Mouse (Mus musculus): ENCODE measurements around the gene Bcl2l10. TPM values are rescaled to one million over a fixed set of nuclear protein-coding genes. Genes with fewer than 3 reads are reported as not detected.

The Bcl2l10 gene
- not detected in 2 replicates for polyA plus RNA-seq (2012; ENCODE audit: low replicate concordance)

DNA sequence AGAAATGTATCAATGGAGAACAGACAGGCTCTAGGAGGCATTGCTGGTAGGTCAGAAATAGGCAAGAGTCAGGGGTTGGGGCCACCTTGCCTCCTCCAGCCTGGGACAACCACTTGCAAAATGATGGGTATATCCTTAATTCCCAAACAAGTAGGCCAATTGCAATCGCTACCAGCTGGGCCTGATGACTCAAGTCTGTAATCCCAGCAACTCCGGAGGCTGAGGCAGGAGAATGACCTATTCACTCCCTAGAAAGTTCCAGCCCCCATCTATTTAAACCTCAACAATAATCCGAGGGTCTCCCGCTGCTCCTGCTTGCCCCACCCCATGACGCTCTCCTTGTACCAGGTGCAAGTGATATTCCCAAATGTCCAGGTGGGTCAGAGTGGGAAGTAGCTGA, at the start of gene Bcl2l10:
Gene Bcl2l10, plus strand, starts transcription at position 301 of the 400 bp plus-strand sequence.

DNA sequence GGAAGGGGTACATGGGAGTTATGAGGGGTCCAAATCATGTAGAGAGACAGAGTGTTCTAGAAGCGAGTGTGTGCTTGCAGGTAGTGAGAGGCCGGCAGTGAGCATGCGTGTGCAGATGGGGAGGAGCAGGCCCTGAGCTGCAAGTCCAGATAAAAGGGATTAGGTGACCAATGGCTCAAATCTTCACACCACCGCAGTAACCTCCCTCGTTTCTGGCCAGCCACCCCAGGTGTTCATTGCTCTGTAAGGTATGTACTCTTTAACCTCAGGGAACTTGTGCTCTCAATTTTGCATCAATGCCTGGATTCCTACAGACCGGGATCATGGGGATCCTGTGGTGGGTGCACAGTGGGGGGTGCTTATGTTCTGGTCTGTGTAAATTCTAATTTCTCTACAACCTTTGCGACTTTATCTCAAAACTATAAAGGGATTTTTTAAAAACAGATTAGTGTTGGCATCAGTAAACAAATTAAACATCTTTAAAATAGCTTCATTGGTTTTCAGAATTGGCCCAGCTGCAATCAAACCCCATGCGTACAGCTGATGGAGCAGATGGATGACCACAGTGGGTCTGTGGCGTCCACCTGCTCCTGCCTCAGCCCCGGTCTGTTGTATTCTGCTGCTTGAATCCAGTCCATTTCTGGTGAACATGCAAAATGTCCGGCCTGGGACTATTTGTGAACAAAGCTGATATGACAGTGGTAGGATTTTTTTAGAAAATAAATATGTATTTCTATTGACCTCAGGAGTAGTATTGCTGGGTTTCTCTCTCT, 41.2 kb upstream of the Bcl2l10 start, which contains the start of gene Gnb5:
Gene Gnb5, plus strand, starts transcription at position 163 of the 773 bp plus-strand sequence.

Other genes with a start within 250 kb of the Bcl2l10 start
- not detected in 2 replicates for gene Myo5c, start 115.7 kb upstream of the Bcl2l10 start, polyA plus RNA-seq (2012; ENCODE audit: low replicate concordance)
- not detected in 2 replicates for gene Gnb5, start 41.5 kb upstream of the Bcl2l10 start, polyA plus RNA-seq (2012; ENCODE audit: low replicate concordance)
- gene Mapk6, start 62.2 kb downstream of the Bcl2l10 start, polyA plus RNA-seq (2012; ENCODE audit: low replicate concordance) = 5.6 and 10.4 TPM in 2 replicates
- gene Leo1, start 93.8 kb downstream of the Bcl2l10 start, polyA plus RNA-seq (2012; ENCODE audit: low replicate concordance) = 8.5 and 10.5 TPM in 2 replicates
- gene Tmod3, start 211.9 kb downstream of the Bcl2l10 start, polyA plus RNA-seq (2012; ENCODE audit: low replicate concordance) = 3.3 and 11.9 TPM in 2 replicates